Mouse (Mus musculus): ENCODE measurements around the gene Rcbtb2.

- TF ChIP-seq POLR2A (IDR thresholded peaks at IDR 0.05; ENCODE audit: control insufficient read depth, extremely low read depth, insufficient read depth, low read length, poor library complexity) (no peak), CTCF (IDR thresholded peaks at IDR 0.05; ENCODE audit: borderline replicate concordance, control insufficient read depth, extremely low read depth, insufficient read depth, low read length, poor library complexity) (no peak)
These were observed 115.8 kb downstream of the Rcbtb2 start for GRCm38 (mm10) chr14:73238498-73239250.

All from thymus, adult 2 months (tissue).